Mouse (Mus musculus): Measurements from ENCODE around the gene Ube2cbp.

GRCm38 (mm10) chr9:86419366-86419765 is 45.4 kb downstream of the Ube2cbp start:
- no peak for TF ChIP-seq CTCF (IDR thresholded peaks at IDR 0.05)
- TF ChIP-seq EP300 (IDR thresholded peaks at IDR 0.05), result no peak
